Mouse (Mus musculus) CH12.LX (cell line): ENCODE data around the gene Osbpl11. TPM values are rescaled to one million over a fixed set of nuclear protein-coding genes. Genes with fewer than 3 reads are reported as not detected.

Experiments
- DNase-seq: peaks from one replicate; pipeline ENCODE4 v3.0.0-alpha.2; 2013; ENCODE audit errors: extremely low read depth
- H3K27ac ChIP-seq: 2 replicates; pipeline ENCODE4 v1.5.1; 2012; ENCODE audit warnings: low read depth, mild to moderate bottlenecking, control low read depth, moderate library complexity; ENCODE audit not compliant: insufficient read depth
- H3K27me3 ChIP-seq: replicated peaks from 2 replicates; pipeline ENCODE3; 2012; ENCODE audit warnings: inconsistent platforms
- H3K36me3 ChIP-seq, 2 experiments: replicated peaks in 1 of 2; 2 replicates each; pipeline versions ENCODE3 to v1.6.1; 2012; ENCODE audit warnings: inconsistent platforms in 1 of 2, low read length in 1 of 2, mild to moderate bottlenecking in 1 of 2, mixed read lengths in 1 of 2, moderate library complexity in 1 of 2; ENCODE audit not compliant: control insufficient read depth in 1 of 2, insufficient read depth in 1 of 2
- H3K4me1 ChIP-seq, 2 experiments: 2 replicates each; pipeline ENCODE4 v1.6.1; 2012; ENCODE audit warnings: inconsistent platforms in 1 of 2, moderate library complexity in 1 of 2; ENCODE audit not compliant: insufficient read depth in 2 of 2, control insufficient read depth in 1 of 2
- H3K4me2 ChIP-seq: 2 replicates; pipeline ENCODE4 v1.6.1; 2012; ENCODE audit warnings: low read depth, mild to moderate bottlenecking, control low read depth; ENCODE audit not compliant: poor library complexity, insufficient read depth, severe bottlenecking
- H3K4me3 ChIP-seq, 3 experiments: fragments of 150-350 bp in 1 of 3; sonication (generic) in 1 of 3; replicated peaks in 1 of 3; 2 replicates each; pipeline versions ENCODE3 to v1.5.1; 2011 to 2012; ENCODE audit warnings: low read depth in 2 of 3, low read length in 2 of 3, mild to moderate bottlenecking in 2 of 3, moderate library complexity in 2 of 3, control low read depth in 1 of 3, improper control_type of control experiment in 1 of 3, inconsistent platforms in 1 of 3, mixed read lengths in 1 of 3; ENCODE audit not compliant: poor library complexity in 1 of 3
- H3K79me2 ChIP-seq: replicated peaks from 2 replicates; pipeline ENCODE4 v1.6.1; 2012; ENCODE audit warnings: mild to moderate bottlenecking, moderate library complexity; ENCODE audit not compliant: control insufficient read depth, poor library complexity, insufficient read depth, severe bottlenecking; ENCODE audit errors: extremely low read depth
- H3K9ac ChIP-seq: 2 replicates; pipeline ENCODE4 v1.6.1; 2012; ENCODE audit warnings: low read depth, mild to moderate bottlenecking, control low read depth, moderate library complexity; ENCODE audit not compliant: insufficient read depth
- H3K9me3 ChIP-seq: replicated peaks from 2 replicates; pipeline ENCODE3; 2012; ENCODE audit warnings: low read length, inconsistent platforms, mixed read lengths
- ETS1 ChIP-seq: conservative IDR thresholded peaks from 2 replicates; pipeline ENCODE4 v1.6.1; 2012; ENCODE audit warnings: low read depth, mild to moderate bottlenecking, inconsistent platforms, low read length, improper control_type of control experiment, moderate library complexity
- GABPA ChIP-seq: IDR thresholded peaks from 2 replicates; pipeline ENCODE4 v1.6.1; 2012; ENCODE audit warnings: low read depth, low read length, improper control_type of control experiment, inconsistent platforms; ENCODE audit not compliant: insufficient replicate concordance
- HCFC1 ChIP-seq: IDR thresholded peaks from 2 replicates; pipeline ENCODE4 v1.6.1; 2012; ENCODE audit warnings: low read depth, mild to moderate bottlenecking, inconsistent platforms, low read length, improper control_type of control experiment
- JUN ChIP-seq: IDR thresholded peaks from 2 replicates; pipeline ENCODE4 v1.6.1; 2011; ENCODE audit warnings: low read depth, mild to moderate bottlenecking, low read length, improper control_type of control experiment, moderate library complexity; ENCODE audit not compliant: insufficient read depth
- MAFK ChIP-seq: IDR thresholded peaks from 2 replicates; pipeline ENCODE4 v1.6.1; 2011; ENCODE audit warnings: low read length, improper control_type of control experiment; ENCODE audit not compliant: insufficient replicate concordance
- MYC ChIP-seq: IDR thresholded peaks from 2 replicates; pipeline ENCODE4 v1.6.1; 2011; ENCODE audit warnings: low read depth, mild to moderate bottlenecking, improper control_type of control experiment, low read length
- NELFE ChIP-seq: IDR thresholded peaks from 2 replicates; pipeline ENCODE4 v1.6.1; 2011; ENCODE audit warnings: low read depth, low read length, improper control_type of control experiment
- NRF1 ChIP-seq: IDR thresholded peaks from 2 replicates; pipeline ENCODE4 v1.6.1; 2014; ENCODE audit warnings: low read depth, mild to moderate bottlenecking, inconsistent platforms, low read length, improper control_type of control experiment, moderate library complexity
- POLR2AphosphoS2 ChIP-seq: IDR thresholded peaks from 2 replicates; pipeline ENCODE4 v1.6.1; 2011; ENCODE audit warnings: low read depth, low read length, improper control_type of control experiment
- RAD21 ChIP-seq: IDR thresholded peaks from 2 replicates; pipeline ENCODE4 v1.6.1; 2011; ENCODE audit warnings: low read depth, mild to moderate bottlenecking, low read length, improper control_type of control experiment, moderate library complexity
- SIN3A ChIP-seq: IDR thresholded peaks from 2 replicates; pipeline ENCODE4 v1.6.1; 2012; ENCODE audit warnings: low read length, improper control_type of control experiment, inconsistent platforms
- TBP ChIP-seq: conservative IDR thresholded peaks from 2 replicates; pipeline ENCODE4 v1.6.1; 2011; ENCODE audit warnings: low read depth, low read length, improper control_type of control experiment
- USF1 ChIP-seq: IDR thresholded peaks from 2 replicates; pipeline ENCODE4 v1.6.1; 2014; ENCODE audit warnings: low read depth, mild to moderate bottlenecking, inconsistent platforms, low read length, improper control_type of control experiment
- USF2 ChIP-seq: conservative IDR thresholded peaks from 2 replicates; pipeline ENCODE4 v1.6.1; 2011; ENCODE audit warnings: low read depth, low read length, improper control_type of control experiment
- ZC3H11A ChIP-seq: IDR thresholded peaks from 2 replicates; pipeline ENCODE4 v1.6.1; 2012; ENCODE audit warnings: low read depth, mild to moderate bottlenecking, inconsistent platforms, low read length, improper control_type of control experiment
- ZKSCAN1 ChIP-seq: IDR thresholded peaks from 2 replicates; pipeline ENCODE4 v1.6.1; 2012; ENCODE audit warnings: low read depth, inconsistent platforms, low read length, improper control_type of control experiment, borderline replicate concordance
- ZMIZ1 ChIP-seq: IDR thresholded peaks from 2 replicates; pipeline ENCODE4 v1.6.1; 2012; ENCODE audit warnings: low read depth, mild to moderate bottlenecking, inconsistent platforms, low read length, improper control_type of control experiment
- dilution Hi-C: fragments of 300-500 bp; cut with MboI; formaldehyde crosslinking; loops from 2 replicates; pipeline ENCODE4 v1.14.3; 2020; ENCODE audit warnings: low sequenced_read_pairs; ENCODE audit not compliant: extremely low pct_unique_long_range_greater_than_20kb, extremely low pct_ligation_motif_present
- in situ Hi-C: fragments of 300-500 bp; cut with MboI; formaldehyde crosslinking; loops from 3 replicates; pipeline ENCODE4 v1.14.3; 2019; ENCODE audit warnings: low sequenced_read_pairs, low pct_ligation_motif_present, low pct_unique_long_range_greater_than_20kb, mixed read lengths
- polyA plus RNA-seq: library from polyadenylated mRNA; unstranded; fragments of >175 nt; gene quantifications from 2 replicates; pipeline ENCODE4 v1.2.1, GENCODE M21; 2012; ENCODE audit warnings: low read depth; ENCODE audit not compliant: insufficient read length
- total RNA-seq, 2 experiments: library from RNA; depleted of rRNA; stranded (reverse); fragments of 300-350 nt in 1 of 2; fragments of >200 nt in 1 of 2; gene quantifications; 2 replicates each; pipeline ENCODE4 v1.2.3; 2012 to 2014

Osbpl11 gene
- total and polyA plus RNA-seq, 3 experiments: 10.8 to 12.9 (median 11.4) TPM

DNA sequence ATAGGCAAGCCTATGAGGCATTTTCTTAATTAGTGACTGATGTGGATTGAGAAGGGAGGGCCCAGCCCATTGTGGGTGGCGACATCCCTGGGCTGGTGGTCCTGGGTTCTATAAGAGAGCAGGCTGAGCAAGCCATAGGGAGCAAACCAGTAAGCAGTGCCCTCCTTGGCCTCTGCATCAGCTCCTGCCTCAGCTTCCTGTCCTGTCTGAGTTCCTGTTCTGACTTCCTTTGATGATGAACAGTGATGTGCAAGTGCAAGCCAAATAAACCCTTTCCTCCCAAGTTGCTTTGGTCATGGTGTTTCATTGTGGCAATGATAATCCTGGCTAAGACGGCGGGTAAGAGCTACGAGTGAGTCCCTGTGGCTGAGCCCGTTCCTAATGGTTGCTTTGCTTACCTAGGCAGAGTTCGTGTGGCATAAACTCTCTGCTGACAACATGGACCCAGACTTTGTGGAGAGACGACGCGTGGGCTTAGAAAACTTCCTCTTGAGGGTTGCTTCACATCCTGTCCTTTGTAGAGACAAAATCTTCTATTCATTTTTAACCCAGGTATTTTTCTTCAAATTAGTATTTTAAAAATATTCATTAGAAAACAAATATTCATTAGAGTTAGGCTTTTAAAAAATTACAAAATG lies 82.9 kb downstream of the Osbpl11 start:
- TF ChIP-seq ZC3H11A (no peak), USF2 (no peak), NRF1 (no peak)
- Histone ChIP-seq H3K9ac (no peak overlapping the region), H3K4me3 (no peak overlapping the region), H3K4me2 (no peak overlapping the region), H3K79me2 (peaks cover 5% of the 10 kb centered on the region; the same call in 1 of the 2 replicates), H3K4me1 (no peaks in the 10 kb centered on the region), H3K36me3 (peaks cover 44 to 76% of the 10 kb centered on the region in 2 experiments), H3K9me3 (no peaks in the 10 kb centered on the region), H3K27me3 (no peaks in the 10 kb centered on the region), H3K27ac (no peak overlapping the region)
- in situ Hi-C loops (no loop called here), dilution Hi-C loops (no loop called here)
- DNase-seq: no peak

DNA sequence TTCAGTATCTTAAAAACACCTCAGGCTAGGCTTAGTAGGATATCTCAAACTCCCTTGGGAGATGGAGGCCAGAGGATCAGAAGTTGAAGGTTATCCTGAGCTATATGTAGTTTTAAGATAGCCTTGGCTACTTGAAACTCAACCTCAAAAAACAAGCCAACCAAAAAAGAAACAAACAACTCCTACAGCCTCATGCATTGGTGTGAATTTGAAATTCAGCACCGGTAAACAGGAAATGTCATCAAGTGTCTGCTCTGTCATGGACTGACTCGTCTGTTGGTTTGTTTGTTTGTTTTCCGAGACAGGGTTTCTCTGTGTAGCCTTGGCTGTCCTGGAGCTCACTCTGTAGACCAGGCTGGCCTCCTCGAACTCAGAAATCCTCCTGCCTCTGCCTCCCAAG lies 87.0 kb downstream of the Osbpl11 start:
- Histone ChIP-seq H3K9ac (no peak overlapping the region), H3K4me2 (no peak overlapping the region), H3K36me3 (peaks cover 43 to 68% of the 10 kb centered on the region in 2 experiments), H3K4me1 (no peaks in the 10 kb centered on the region), H3K27ac (no peak overlapping the region), H3K9me3 (no peaks in the 10 kb centered on the region), H3K27me3 (no peaks in the 10 kb centered on the region), H3K79me2 (no peaks in the 10 kb centered on the region), H3K4me3 (no peak overlapping the region)
- in situ Hi-C loops: no loop called here
- DNase-seq: no peak
- TF ChIP-seq JUN: no peak
- no peak for TF ChIP-seq MYC
- no peak for TF ChIP-seq MAFK
- no peak for TF ChIP-seq SIN3A
- no peak for TF ChIP-seq ETS1
- TF ChIP-seq NELFE: no peak
- TF ChIP-seq HCFC1: no peak
- TF ChIP-seq ZMIZ1: no peak
- no peak for TF ChIP-seq RAD21
- no peak for TF ChIP-seq ZC3H11A
- TF ChIP-seq ZKSCAN1: no peak
- no peak for TF ChIP-seq POLR2AphosphoS2
- TF ChIP-seq TBP: no peak
- TF ChIP-seq GABPA: no peak
- no peak for TF ChIP-seq USF1
- dilution Hi-C loops: no loop called here
